Mouse (Mus musculus): ENCODE data around the gene Ankef1.

The Ankef1 gene

GRCm38 (mm10) chr2:136600651-136601170 lies 99.0 kb downstream of the Ankef1 start:
- DNase-seq (ENCODE audit: low read depth, low spot score) = no peak

GRCm38 (mm10) chr2:136601206-136601605 lies 99.5 kb downstream of the Ankef1 start:
- no peak for DNase-seq (ENCODE audit: low read depth, low spot score)
